Mouse (Mus musculus) thymus, postnatal 25 days (tissue): ENCODE data around the gene Rapsn.

Experiments
- DNase-seq: peaks from one replicate; pipeline ENCODE4 v3.0.0; 2022

Gene Rapsn

DNA sequence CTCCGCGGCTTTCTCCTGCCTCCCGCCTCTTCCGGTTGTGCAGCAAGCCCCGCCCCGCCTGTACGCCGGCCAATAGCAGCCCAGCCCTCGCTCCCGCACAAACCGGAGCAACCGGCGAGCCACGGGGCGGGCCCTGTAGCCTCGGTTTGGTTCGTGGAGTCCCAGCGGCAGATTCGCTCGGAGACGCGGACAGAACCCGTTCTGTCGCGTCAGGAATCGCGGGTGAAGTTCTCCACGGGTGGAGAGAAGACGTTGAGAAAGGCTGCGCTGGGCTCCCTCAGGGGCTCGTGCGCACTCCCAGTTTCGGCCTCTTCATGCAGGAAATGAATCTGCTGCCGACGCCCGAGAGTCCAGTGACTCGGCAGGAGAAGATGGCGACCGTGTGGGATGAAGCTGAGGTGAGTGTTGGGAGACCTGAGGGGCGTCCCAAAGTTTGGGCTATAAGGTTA, 18.5 kb downstream of the Rapsn start, which contains the start of gene Psmc3:
Gene Psmc3, plus strand, starts transcription at position 76 of the 449 bp plus-strand sequence.
- DNase-seq = peak; percentile 97

DNA sequence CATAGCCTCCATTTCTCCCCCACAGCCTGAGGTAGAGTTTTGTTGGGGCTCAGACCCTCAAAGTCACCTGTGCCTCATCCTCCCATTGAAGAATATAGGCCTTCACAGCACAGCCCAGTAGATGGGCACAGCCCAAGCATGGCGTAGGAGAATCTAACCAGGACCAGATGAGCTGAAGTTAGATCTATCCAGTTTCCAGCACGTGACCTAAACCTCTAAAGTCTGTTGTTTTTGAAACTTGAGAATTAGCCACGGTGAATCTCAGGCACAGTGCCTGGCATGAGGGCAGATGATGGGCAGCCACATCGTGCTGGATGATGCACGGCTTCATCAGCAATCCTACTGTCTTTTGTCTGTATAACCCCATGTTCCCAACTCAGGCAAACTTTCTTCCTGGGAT, 23.0 kb downstream of the Rapsn start:
- DNase-seq = no peak

DNA sequence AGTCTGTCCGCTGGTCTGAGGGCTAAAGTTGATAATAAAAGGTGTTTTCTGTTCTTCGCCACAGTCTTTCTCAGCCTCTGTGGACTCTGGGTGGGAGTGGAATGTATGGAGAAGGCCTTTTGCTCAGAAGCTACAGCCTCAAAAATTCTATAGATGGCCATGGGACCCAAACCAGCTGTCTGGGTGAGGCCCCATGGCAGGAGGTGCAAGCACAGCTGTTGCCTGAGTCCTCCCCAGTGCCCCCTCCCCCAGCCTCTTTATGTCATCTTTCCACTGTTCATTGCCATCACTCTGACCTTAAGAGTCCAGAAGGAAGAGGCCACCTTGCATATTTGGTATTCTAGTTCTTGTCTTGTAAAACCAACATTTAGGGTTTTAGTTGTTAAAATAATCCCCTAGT, 24.0 kb downstream of the Rapsn start:
- DNase-seq = no peak

DNA sequence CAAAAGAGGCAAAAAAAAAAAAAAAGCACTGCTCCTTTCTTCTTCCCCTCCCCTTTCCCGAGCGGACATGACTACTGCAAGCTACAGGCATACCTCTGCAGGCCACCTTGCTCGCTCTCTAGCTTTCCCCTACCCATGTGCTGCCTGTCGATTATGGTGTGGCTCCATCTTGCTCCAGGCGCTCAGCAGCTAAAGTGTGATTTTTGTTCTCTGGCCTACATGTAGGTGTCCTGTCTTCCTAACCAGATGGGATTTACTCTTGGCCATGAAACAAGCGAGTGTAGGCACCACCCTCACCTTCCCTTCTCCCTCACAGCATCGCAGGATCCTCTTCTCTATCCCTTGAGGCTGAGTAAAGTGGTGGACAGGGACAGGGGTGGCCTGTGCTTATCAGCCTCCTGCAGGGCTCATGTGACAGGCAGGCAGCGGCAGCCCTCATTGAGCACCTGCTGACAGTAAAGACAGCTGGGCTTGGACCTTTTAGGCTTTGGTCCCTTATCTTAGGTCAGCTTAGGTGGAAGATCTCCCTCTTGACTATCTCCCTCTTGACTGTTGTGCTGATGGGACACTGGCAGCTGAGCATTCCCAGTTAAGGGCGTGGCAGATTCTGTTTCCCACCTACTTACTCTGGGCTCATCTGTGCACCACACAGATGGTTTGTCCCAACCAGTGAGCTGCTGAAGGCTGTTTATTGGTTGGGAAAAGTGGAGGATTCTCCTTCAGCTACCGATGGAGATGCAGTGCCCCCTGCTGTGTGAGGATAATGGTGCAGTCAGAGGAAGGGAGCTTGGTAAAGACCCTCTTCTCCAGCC, 25.3 kb downstream of the Rapsn start:
- peak; percentile 36 for DNase-seq

DNA sequence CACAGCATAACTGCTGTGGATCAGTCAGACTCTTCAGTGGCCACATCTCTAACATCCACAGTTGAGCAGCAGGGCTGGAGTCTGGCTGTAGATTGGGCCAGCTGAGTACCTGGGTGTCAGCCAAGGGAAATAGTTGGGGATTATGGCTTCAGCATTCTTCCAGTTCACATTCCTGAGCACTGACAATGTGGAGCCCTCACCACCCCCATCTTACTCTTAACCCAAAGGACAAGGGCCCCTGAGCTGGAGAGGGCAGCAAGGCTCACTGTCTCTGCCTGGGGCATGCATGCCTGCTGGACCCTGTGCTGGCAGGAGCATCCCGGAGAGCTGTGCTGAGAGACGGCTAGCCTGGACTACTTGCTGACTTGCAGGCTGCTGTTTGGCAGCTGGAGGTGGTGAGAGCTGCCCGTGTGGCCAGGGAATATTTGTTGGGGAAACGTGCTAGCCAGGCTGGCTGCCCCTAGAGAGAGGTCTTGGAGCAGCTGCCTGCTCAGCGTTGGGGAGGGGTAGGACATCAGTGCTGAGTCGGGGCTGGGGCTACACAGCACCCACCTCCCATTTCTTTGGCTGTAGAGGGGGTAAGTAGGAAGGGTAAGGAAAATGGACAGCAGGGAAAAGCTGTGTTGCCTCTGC, 26.5 kb downstream of the Rapsn start:
- no peak for DNase-seq

DNA sequence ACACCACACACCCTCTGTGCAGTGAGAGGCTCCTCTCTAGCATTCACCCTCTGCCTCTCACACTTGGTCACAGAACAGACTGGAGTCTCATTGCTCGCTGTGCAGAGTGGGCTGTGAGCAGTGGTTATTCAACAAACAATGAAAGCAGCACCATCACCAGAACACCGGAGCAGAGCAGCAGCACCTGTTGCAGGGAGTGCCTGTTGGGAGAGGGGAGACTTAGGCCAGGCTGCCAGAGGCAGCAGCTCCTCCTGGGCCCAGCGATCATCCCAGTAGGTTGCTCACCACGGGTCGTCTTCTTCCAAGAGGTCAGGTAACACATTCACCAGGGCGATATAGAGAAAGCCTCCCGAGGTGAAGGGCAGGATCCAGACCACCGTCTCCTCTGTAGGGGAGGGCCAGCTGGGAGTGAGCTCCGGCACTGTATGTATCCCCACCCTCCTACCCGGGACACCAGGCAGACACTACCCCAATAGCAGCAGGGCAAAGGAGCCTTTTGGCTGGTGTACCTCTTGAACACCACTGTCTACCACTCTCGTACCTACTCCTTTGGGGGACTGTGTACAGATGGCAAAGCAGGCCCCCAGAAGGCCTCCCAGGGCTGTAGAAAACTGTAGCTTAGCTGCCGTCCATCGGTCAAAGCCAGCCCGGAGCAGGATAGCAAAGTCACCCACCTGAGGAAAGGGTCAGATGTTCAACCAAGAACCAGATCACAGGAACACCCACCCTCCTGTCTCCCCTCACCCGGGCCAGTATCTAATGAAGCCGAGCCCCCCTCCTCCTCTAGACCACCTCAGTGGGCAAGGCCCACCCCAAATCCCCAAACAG, 27.6 kb downstream of the Rapsn start:
- DNase-seq = no peak

DNA sequence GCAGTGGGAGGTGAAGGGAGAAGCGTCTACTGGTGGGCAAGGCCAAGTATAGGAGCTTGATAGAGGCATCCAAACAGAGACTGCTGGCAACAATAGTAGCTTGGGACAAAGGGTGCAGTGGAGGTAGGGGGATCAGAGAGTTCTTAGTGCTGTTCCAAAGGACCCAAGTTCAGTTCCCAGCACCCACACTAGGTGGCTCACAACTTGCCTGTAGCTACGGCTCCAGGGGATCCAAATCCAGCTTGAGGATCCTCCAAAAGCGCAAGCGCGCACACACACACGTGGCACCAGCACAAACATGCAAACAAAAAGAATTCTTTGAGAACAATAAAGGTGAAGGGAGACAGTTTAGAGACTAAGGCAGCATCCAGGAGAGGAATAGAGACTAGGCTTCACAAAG, 28.8 kb downstream of the Rapsn start:
- DNase-seq = no peak

DNA sequence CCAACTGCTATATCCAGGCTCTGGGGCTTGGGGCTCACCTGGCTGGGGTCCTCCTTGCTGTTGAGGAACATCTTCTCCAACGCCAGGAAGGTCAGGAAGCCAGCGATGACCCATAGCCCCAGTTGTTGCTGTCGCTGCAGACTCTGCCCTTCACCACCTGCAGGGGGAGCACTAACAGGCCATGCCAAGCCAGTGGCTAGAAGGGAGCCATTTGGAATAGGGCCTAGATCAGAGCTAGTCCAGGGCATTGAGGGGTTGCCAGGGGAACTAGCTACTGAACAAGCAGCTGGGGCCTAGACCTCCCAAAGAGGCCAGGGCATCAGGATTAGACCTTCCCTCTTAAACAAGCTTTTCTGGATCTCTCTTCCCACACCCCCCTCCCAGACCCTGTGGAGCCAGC, 30.1 kb downstream of the Rapsn start:
- DNase-seq = peak; percentile 57

DNA sequence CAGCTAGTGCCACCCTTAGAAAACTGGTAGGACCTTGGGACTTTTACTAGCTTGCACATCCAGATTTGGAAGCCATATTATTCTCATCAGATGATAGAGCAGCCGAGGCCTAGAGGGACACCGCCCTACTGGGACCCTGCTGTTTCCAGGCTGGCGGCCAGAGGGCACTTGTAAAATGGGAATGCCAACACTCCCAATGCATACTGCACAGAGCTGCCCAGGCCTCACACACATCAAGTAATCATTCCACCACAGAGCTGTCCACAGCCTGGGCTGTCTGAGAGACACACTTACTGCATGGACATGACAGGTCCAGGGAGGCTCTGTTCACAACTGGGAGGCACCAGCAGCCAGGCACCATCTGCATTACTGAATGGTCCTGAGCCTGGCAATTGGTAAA, 31.0 kb downstream of the Rapsn start:
- DNase-seq = no peak

DNA sequence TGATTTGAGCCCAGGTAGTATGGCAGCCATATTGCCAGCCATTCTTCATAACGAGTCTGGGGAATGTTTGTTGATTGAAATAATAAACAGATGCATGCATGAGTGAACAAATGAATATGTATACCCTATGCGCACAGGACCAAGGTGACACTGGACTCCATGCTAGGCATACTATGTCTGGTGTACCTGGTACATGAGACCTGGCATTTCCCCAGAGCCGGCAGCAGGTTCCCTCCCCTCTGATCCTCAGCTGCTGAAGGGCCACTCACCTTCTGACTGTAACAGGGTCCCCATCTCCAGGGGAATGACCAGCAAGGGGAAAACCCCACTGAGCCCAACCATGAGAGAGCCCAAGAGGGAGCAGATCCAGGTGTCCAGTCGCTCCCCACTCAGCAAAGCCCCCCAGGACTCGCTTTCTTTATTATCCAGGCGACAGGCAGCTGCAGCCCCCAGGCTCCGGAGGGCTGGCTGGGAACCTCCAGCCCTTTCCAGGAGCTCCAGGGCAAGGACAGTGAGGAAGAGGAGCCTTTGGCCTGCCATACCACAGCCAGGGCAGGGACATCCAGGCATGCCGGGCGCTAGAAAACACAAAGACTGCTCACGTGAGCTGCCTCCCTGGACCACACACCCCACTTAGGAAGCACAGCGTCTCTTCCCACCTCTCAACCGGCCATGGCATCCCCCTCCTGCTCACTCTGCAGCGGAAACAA, 32.9 kb downstream of the Rapsn start:
- no peak for DNase-seq

DNA sequence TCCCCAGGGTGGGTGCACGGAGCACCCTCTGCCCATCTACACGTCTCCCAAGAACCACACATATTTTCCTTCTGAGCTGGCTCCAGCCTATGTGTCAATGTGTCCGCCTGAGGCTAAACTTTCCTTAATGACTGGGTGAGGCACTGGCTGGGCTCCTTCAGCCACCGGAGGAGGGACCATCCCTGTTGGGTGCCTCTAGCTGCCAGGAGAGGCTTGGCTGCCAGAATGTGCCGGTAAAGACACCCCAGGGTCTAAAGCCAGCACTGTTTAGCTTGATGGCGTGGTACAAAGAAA, 33.4 kb downstream of the Rapsn start:
- no peak for DNase-seq

DNA sequence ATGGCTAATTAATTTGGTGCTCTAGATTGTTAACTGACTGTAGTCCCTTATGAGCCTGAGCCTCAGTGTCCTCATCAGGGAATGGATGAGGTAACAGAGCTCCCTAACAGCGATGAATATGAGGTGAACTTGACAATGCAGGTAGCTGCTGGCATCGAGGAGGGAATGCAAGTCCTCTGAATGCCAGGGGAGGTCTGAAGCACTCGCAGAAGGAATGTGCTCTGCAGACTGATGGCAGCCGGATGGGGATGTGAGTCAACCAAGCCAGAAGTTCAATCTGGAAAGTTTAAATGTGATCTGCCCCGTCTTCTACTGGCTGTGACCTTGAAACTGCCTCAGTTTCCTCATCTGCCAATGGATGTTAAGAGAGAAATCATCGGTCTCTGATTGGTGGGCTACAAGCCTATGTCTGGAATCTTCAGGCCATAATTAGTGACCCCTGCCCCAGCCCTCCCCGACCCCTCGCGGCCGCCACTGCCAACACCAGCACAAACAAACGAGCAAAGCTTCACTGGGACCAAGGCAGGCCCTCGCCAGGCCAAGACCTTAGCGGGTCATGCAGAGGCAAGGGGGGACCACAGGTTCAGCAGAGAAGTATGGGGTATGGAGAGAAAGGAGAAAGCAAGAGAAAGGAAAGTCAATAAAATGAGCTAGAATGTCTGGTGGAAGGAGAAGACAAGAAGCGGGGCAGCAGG, 34.0 kb downstream of the Rapsn start:
- no peak for DNase-seq

DNA sequence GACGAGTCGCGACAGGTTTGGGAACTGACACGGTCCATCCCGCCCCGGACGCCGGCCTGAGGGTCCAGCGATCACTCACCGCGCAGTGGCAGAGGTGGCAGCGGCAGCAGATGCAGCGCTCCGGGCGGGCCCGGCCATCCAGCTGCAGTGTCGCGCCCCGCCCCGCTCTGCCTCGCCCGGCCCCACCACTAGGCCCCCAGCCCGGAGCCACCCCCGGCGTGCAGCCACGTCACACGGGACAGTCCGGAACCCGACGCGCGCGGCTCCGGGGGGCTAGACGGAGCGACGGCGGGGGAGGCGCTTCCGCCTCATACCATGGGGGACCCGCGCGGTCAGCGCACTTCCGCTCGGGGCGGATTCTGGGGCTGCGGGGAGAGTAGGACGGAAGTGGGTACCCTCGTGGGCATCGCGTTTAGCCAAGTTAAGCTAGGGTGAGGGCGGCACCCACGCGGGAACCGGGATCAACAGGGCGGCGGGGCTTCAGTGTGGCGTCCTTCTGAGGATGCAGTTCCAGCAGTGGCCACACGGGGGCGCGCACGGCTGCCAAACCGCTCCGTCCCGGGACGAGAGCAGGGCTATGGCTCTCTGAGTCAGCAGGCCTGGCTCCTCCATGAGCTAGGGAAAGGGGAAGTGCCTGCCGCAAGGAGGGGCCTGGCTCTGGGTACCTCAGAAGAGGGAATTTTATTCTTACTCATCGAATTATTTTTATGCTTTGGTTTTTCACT, 34.8 kb downstream of the Rapsn start, which contains the start of gene Slc39a13:
Gene Slc39a13, minus strand, starts transcription at position 342 of the 725 bp plus-strand sequence.
- DNase-seq = peak; percentile 98

DNA sequence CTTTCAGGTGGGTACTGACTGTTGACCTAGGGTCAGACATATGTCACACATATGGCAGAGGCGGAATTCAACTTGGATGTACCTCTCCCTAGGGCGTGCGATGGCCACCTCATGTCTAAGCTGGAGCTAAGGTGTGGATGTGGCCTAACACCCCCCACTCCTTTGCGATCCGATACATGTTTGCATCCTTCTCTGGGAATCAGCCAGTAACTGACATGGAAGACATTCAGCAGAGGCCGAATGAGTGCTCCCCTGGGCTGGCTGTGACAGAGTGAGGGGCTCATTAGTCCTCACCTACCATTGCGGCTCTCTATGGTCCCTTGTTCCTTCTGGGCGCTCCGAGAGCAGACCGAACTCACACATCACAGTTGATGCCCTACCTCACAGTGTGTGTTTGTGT, 35.6 kb downstream of the Rapsn start:
- no peak for DNase-seq

DNA sequence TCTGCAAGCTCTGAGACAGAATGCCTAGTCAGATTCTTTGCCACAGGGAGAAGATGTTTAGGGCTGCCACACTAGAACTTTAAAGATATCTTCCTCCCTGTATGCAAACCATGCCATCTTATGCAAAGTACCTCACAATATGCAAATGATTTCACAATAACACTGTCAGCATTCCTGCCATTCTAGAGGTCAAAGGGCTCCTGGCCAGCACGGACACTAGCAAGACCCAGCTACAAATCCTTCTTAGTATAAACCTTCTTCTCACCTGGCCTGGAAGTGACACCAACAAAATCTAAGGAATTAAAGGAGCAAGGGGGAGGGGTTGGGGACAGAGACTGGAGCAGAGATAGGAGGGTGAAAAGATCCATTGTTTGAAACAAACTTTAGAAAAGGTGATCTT, 36.7 kb downstream of the Rapsn start:
- DNase-seq = no peak

DNA sequence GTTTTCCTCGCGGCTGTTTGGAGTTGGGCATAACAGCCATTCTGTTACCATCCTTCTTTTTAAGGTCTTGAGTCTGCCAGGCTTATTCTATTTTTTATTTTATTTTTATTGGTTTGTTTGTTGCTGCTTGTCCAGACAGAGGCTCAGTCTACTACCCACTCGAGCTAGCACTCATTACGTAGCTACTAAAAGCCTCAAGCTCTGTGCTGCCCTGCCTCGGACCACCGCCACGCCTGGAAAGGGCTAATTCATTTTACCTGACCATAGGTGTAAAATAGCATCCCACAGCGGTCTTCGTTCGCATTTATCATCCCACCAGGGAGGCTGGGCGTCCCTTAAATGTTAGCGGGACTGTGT, 42.5 kb downstream of the Rapsn start:
- DNase-seq = no peak

DNA sequence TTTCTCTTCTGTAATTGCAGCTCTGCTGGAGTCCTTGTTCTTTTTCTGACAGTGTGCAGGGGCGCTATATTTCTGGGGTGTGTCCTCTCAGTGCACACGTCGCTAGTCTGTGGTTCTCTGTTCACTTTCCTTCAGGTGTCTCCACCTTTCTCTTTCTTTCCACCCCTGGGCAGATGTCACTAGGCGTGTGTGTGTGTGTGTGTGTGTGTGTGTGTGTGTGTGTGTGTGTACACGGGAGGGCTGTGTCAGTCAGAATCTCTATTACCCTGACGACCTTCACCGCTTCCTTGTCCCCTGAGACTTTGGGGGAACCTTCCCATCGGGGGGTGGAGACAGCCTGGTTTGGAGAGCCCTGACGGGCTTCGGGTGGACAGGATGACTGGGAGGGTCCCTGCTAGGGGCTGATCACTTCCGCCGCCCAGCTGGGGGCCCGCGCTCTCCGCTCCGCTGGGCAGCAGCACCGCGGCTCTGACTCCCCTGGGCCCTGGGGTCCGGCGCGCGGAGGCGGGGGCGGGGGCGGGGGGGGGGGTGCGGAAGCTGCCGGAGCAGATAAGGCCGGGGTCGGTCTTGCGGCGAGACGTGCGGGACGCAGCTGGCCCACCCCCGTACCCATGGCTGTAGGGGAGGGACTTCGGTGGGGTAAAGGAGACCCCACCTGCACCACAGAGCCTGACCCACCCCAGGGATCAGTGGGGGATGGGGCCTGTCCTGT, 43.0 kb downstream of the Rapsn start:
- peak; percentile 31 for DNase-seq

DNA sequence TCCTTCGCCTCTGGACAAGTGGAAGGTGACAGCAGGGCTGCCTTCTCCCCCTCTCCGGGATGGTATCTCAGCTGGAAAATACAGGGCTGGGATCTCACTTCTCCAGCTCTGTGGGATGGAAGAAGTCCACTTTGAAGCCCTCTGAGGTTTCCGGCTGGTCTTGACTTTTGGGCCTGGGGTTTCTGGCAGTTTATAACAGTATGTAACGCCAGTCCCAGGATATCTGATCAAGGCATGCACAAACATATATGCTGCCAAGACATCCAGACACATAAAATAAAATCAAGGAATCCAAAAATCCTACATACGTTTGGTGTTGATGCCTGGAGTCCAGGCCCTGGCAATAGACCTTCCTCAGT, 43.6 kb downstream of the Rapsn start:
- no peak for DNase-seq

DNA sequence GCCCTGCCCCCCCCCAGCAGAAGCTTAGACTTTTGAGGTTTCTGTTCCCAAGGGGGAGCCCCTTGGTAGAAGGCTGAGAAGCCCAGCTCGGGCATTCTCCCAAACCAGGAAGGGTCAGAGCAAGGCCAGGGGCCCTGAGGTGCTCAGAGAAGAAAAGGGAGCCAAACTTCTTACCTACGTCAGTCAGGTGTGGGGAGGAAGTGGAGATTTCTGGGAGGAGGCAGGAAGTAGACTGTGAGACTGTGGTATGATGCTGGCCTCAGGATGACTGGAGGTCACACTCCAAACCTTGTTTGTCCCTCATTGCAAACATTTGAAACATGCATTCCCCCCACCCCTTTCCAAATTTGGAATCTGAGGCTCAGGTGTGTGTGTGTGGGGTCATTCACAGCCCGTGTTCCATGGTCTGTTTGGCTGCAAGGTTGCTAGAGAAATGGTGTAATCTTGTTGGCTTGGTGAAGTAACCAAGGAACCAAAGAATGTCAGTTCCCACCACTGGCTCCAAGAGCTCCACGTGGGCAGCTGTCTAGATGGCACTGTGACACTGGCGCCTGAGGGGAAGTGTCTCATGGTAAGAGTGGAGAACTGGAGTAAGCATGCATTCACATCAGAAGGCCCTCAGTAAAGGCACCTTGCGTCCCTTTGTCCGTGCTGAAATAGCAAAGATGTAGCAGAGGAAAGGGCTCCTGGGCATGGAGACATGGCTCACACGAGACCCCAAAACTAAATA, 45.5 kb downstream of the Rapsn start:
- DNase-seq = peak; percentile 32
